Mouse (Mus musculus): Measurements from ENCODE around the gene Kcnj9. TPM values are rescaled to one million over a fixed set of nuclear protein-coding genes. Genes with fewer than 3 reads are reported as not detected.
A peak's percentile ranks its signal among the peaks of the same experiment; 100 is the strongest.

The Kcnj9 gene
- polyA plus RNA-seq, 1 experiment from 2014 or later: 0.04 TPM

GRCm38 (mm10) chr1:172299528-172299927, 29.6 kb downstream of the Kcnj9 start:
- Histone ChIP-seq H3K9ac (no peak overlapping the region), H3K36me3 (no peaks in the 10 kb centered on the region), H3K27me3 (no peaks in the 10 kb centered on the region), H3K27ac (no peak overlapping the region), H3K4me3 (no peak overlapping the region), H3K9me3 (no peaks in the 10 kb centered on the region), H3K4me1 (peaks cover 37% of the 10 kb centered on the region), H3K4me2 (no peak overlapping the region)
- 64% methylated on average over 7 of the region's 7 CpGs for WGBS
- ATAC-seq (ENCODE audit: borderline replicate concordance, extremely low read depth, low FRiP score, low TSS enrichment): no peak

GRCm38 (mm10) chr1:172297611-172298537, 31.2 kb downstream of the Kcnj9 start, which contains the start of gene Atp1a2:
Gene Atp1a2, minus strand, starts transcription at chr1:172298064.
- H3K27me3 ChIP-seq: no peaks in the 10 kb centered on the region
- peak within 1 kb of the TSS; percentile 75 for H3K27ac ChIP-seq
- no peaks in the 10 kb centered on the region for H3K36me3 ChIP-seq
- 7% methylated on average over 16 of the region's 16 CpGs for WGBS
- peak; percentile 65 for ATAC-seq (ENCODE audit: borderline replicate concordance, extremely low read depth, low FRiP score, low TSS enrichment)
- H3K4me3 ChIP-seq: peak within 1 kb of the TSS; percentile 31
- H3K9ac ChIP-seq: peak within 1 kb of the TSS; percentile 25
- peak within 1 kb of the TSS; percentile 55 for H3K4me2 ChIP-seq
- H3K4me1 ChIP-seq: peaks cover 35% of the 10 kb centered on the region
- H3K9me3 ChIP-seq: no peaks in the 10 kb centered on the region

GRCm38 (mm10) chr1:172296816-172297510, 32.2 kb downstream of the Kcnj9 start:
- Histone ChIP-seq H3K4me3 (peak overlapping the region; percentile 31), H3K9ac (peak overlapping the region; percentile 25), H3K27me3 (no peaks in the 10 kb centered on the region), H3K9me3 (no peaks in the 10 kb centered on the region), H3K27ac (peak overlapping the region; percentile 75), H3K4me2 (peak overlapping the region; percentile 55), H3K4me1 (peaks cover 33% of the 10 kb centered on the region), H3K36me3 (no peaks in the 10 kb centered on the region)
- whole genome bisulfite sequencing: 63% methylated on average over 6 of the region's 6 CpGs
- no peak for ATAC-seq (ENCODE audit: borderline replicate concordance, extremely low read depth, low FRiP score, low TSS enrichment)

GRCm38 (mm10) chr1:172295751-172296197, 33.3 kb downstream of the Kcnj9 start:
- Histone ChIP-seq H3K36me3 (no peaks in the 10 kb centered on the region), H3K4me1 (peaks cover 33% of the 10 kb centered on the region), H3K9ac (no peak overlapping the region), H3K27me3 (no peaks in the 10 kb centered on the region), H3K27ac (peak overlapping the region; percentile 46; the same call in 1 of the 2 replicates), H3K4me3 (no peak overlapping the region), H3K9me3 (no peaks in the 10 kb centered on the region), H3K4me2 (peak overlapping the region; percentile 55; the same call in 1 of the 2 replicates)
- ATAC-seq (ENCODE audit: borderline replicate concordance, extremely low read depth, low FRiP score, low TSS enrichment): peak; percentile 46; the same call in 1 of the 2 replicates
- 29% methylated on average over 4 of the region's 4 CpGs for WGBS

DNA sequence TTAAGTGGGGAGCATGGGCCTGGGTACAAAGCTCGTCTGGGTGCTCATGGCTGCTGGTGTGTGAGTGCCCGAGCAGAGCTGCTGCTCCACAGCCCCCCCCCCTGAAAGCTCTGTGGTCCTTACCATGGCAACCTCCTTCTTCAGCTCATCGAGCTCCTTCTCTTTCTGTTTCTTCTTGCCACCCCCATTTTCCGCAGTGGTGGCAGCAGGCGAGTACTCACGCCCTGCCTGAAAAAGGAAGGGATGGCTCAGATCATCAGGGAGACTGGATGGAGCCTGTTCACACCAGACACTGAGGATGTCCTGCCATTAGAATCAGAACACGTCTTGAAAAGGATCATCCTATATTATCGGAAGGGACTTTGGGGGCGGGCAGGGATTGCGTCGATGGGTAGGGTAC, 35.7 kb downstream of the Kcnj9 start:
- no peak overlapping the region for H3K9ac ChIP-seq
- H3K36me3 ChIP-seq: no peaks in the 10 kb centered on the region
- no peak overlapping the region for H3K4me3 ChIP-seq
- no peak overlapping the region for H3K4me2 ChIP-seq
- H3K27me3 ChIP-seq: no peaks in the 10 kb centered on the region
- no peaks in the 10 kb centered on the region for H3K9me3 ChIP-seq
- WGBS: 89% methylated on average over 11 of the region's 11 CpGs
- ATAC-seq (ENCODE audit: borderline replicate concordance, extremely low read depth, low FRiP score, low TSS enrichment): no peak
- H3K4me1 ChIP-seq: peaks cover 33% of the 10 kb centered on the region
- no peak overlapping the region for H3K27ac ChIP-seq

DNA sequence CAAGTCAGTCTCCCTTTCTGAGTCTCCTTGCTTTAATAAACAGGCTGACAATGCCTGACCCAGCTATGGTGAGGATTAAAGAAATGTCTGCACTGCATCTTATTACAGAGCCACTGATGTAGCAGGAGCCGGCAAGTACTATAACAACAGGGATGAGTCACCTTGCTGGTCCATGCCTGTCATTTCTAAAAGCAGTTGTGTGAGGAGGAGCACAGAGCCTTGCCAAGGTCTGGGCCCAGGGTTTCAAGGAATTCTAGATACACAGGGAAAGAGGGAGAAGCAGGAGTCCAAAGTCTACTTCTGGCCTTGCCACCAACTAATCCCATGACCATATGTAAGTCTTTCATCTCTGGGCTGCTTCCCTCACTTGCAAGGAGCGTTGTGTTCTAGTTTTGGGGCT, 36.2 kb downstream of the Kcnj9 start:
- no peaks in the 10 kb centered on the region for H3K9me3 ChIP-seq
- no peak overlapping the region for H3K4me3 ChIP-seq
- no peak overlapping the region for H3K9ac ChIP-seq
- 78% methylated on average over 2 of the region's 2 CpGs for WGBS
- no peak overlapping the region for H3K27ac ChIP-seq
- no peaks in the 10 kb centered on the region for H3K27me3 ChIP-seq
- H3K4me1 ChIP-seq: peaks cover 30% of the 10 kb centered on the region
- H3K36me3 ChIP-seq: no peaks in the 10 kb centered on the region
- H3K4me2 ChIP-seq: no peak overlapping the region
- no peak for ATAC-seq (ENCODE audit: borderline replicate concordance, extremely low read depth, low FRiP score, low TSS enrichment)

DNA sequence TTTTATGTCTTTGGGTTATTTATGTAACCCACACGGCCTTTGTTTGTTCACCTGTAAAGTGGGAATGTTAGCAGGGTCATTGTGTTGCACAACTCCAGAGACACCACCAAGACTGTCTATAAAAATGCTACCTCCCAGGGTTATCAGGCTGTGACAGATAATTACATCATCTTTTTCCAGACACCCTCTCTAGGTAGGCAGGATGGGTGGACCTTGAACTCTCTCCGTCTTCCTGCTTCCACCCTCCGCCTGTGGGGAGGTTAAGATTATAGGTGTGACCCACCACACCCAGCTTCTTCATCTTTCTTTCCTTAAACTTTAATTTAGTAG, 39.5 kb downstream of the Kcnj9 start:
- WGBS: 68% methylated on average over 3 of the region's 3 CpGs
- no peak for ATAC-seq (ENCODE audit: borderline replicate concordance, extremely low read depth, low FRiP score, low TSS enrichment)
- no peaks in the 10 kb centered on the region for H3K36me3 ChIP-seq

DNA sequence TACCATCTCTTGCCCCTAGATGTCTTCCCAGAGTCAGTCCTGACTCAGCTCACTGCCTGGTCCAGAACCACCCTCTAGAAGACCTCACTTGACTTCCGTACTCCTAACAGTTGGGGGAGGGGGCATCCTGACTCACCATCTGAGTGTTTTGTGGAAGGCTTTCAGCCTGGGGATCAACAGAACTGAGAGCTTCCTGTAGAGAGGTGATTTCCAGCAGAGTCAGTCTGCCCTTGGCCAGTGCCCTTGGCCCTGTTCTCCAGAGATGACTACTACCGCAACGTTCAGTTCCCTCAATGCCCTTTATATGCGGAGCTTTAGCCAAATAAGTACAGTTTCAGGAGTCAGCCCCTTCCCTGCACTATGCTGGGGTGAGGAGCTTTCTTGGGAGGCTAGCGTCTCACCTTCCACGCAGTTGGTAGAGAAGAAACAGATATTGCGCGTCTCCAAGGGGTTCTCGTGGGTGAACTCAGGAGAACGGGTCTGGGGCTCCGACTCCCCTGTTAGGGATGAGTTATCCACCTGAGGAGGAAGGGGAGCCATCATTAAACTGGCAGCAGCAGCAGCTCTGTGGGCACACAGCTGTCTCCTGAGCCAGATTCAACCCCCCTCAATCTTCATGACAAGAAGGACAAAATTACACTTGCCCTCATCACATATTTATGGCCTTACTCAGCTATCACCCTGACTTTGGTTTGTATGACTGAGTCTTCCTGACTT, 40.1 kb downstream of the Kcnj9 start:
- ATAC-seq (ENCODE audit: borderline replicate concordance, extremely low read depth, low FRiP score, low TSS enrichment): no peak
- Histone ChIP-seq H3K9ac (no peak overlapping the region), H3K27me3 (no peaks in the 10 kb centered on the region), H3K27ac (no peak overlapping the region), H3K36me3 (no peaks in the 10 kb centered on the region), H3K4me3 (no peak overlapping the region), H3K9me3 (no peaks in the 10 kb centered on the region), H3K4me2 (no peak overlapping the region), H3K4me1 (no peaks in the 10 kb centered on the region)
- WGBS: 88% methylated on average over 11 of the region's 11 CpGs

More for the DNA sequence above, 39.5 kb downstream of the Kcnj9 start:
- no peaks in the 10 kb centered on the region for H3K9me3 ChIP-seq
- no peaks in the 10 kb centered on the region for H3K4me1 ChIP-seq
- H3K4me2 ChIP-seq: no peak overlapping the region
- no peak overlapping the region for H3K27ac ChIP-seq
- H3K9ac ChIP-seq: no peak overlapping the region
- H3K4me3 ChIP-seq: no peak overlapping the region
- H3K27me3 ChIP-seq: no peaks in the 10 kb centered on the region

GRCm38 (mm10) chr1:172286740-172287139, 42.4 kb downstream of the Kcnj9 start:
- H3K9ac ChIP-seq: no peak overlapping the region
- H3K27me3 ChIP-seq: no peaks in the 10 kb centered on the region
- H3K9me3 ChIP-seq: no peaks in the 10 kb centered on the region
- peaks cover 3% of the 10 kb centered on the region; the same call in 1 of the 2 replicates for H3K4me1 ChIP-seq
- no peak for ATAC-seq (ENCODE audit: borderline replicate concordance, extremely low read depth, low FRiP score, low TSS enrichment)
- H3K4me2 ChIP-seq: no peak overlapping the region
- no peak overlapping the region for H3K4me3 ChIP-seq
- WGBS: 82% methylated on average over 5 of the region's 5 CpGs
- no peak overlapping the region for H3K27ac ChIP-seq
- H3K36me3 ChIP-seq: no peaks in the 10 kb centered on the region

- H3K4me1 ChIP-seq: peaks cover 4% of the 10 kb centered on the region; the same call in 1 of the 2 replicates
- no peak overlapping the region for H3K9ac ChIP-seq
- no peak overlapping the region for H3K4me3 ChIP-seq
- no peaks in the 10 kb centered on the region for H3K27me3 ChIP-seq
- H3K4me2 ChIP-seq: no peak overlapping the region
- no peak for ATAC-seq (ENCODE audit: borderline replicate concordance, extremely low read depth, low FRiP score, low TSS enrichment)
- WGBS: 88% methylated on average over 14 of the region's 14 CpGs
- no peak overlapping the region for H3K27ac ChIP-seq
- H3K36me3 ChIP-seq: no peaks in the 10 kb centered on the region
- no peaks in the 10 kb centered on the region for H3K9me3 ChIP-seq
These were observed 44.9 kb downstream of the Kcnj9 start for GRCm38 (mm10) chr1:172284221-172284620.

- ATAC-seq (ENCODE audit: borderline replicate concordance, extremely low read depth, low FRiP score, low TSS enrichment): no peak
- no peak overlapping the region for H3K4me2 ChIP-seq
- no peak overlapping the region for H3K9ac ChIP-seq
- no peaks in the 10 kb centered on the region for H3K9me3 ChIP-seq
- H3K4me1 ChIP-seq: peaks cover 4% of the 10 kb centered on the region; the same call in 1 of the 2 replicates
- H3K4me3 ChIP-seq: no peak overlapping the region
- no peaks in the 10 kb centered on the region for H3K36me3 ChIP-seq
- H3K27me3 ChIP-seq: no peaks in the 10 kb centered on the region
- 93% methylated on average over 6 of the region's 6 CpGs for WGBS
- no peak overlapping the region for H3K27ac ChIP-seq
These were observed 46.0 kb downstream of the Kcnj9 start for GRCm38 (mm10) chr1:172283073-172283472.
